Mouse (Mus musculus): Measurements from ENCODE around the gene Gm20388.
A peak's percentile ranks its signal among the peaks of the same experiment; 100 is the strongest.

The Gm20388 gene

DNA sequence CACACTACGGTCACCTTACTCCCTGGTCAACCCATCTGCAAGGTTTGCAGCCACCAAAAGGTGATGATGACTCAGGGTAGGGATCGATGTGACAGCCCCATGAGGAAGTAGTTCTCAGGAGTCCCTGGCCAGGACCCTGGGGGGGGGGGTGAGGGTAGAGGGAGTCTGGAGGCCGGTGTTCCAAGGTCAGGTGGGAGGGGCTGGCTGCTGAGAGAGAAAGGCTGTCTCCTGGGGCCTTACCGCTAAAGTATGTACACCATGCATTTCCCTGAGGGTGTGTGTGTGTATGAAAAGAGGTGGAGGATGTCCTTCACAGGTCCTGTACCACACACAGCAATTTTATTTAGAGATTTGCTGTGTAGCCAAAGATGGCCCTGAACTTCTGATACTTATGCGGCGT is 2742.0 kb downstream of the Gm20388 start:
- no peak for DNase-seq

DNA sequence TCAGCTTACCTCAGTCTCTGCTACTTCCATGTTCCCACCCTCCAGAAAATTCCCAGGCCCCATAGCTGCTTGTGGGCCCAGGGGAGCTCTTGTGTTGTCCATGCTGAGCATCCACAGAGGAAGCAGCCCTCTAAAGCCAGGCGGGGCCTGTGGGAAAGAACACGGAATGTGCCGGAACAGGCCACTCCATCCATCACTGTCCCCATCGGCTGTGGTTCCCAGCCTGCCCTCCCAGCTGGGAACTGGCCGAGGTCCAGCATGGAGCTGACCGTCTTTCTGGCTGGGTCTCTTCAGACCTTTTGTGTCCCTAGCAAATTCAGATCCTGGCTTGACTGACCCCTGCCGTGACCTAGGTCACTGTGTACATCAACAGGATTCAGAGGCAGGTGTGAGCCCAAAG is 2744.1 kb downstream of the Gm20388 start:
- no peak for DNase-seq

DNA sequence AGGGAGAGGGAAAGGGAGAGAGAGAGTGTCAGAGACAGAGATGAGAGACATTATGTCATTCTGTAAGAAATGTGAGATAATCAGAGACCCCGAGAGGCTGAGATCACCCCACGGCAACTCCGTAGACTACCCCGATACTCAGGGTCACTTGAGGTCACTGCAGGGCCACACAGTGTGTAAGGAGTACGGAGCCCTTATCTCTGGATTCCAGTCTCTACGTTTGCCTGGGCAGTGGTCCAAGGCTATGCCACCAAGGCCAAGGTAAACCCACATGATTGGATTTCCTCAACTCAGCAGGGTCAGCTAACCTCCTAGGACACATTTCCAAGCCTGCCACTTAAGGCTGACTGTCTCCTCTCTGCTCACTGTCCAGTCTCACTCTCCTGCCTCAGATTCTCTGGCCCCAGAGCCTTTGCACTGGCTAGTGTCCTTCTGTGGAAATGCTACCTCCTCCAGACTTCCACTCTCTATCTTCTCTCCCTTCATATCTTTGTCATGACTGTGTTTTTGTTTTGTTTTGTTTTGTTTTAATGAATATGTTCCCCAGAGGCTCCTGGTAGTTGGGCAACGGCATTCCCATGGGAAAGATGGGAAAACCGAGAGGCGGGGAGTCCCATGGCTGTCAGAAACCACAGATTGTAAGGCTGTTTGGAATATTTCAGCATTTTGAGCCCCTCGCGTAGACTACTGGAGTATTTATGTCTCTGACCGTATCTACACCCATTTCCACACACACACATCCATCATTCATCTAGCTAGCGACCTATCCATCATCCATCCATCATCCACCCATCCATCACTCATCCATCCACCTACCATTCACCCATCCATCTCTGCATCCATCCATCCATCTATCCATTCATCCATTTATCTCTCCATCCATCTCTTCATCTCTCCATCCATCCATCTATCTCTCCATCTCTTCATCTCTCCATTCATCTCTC is 2745.7 kb downstream of the Gm20388 start:
- no peak for DNase-seq

DNA sequence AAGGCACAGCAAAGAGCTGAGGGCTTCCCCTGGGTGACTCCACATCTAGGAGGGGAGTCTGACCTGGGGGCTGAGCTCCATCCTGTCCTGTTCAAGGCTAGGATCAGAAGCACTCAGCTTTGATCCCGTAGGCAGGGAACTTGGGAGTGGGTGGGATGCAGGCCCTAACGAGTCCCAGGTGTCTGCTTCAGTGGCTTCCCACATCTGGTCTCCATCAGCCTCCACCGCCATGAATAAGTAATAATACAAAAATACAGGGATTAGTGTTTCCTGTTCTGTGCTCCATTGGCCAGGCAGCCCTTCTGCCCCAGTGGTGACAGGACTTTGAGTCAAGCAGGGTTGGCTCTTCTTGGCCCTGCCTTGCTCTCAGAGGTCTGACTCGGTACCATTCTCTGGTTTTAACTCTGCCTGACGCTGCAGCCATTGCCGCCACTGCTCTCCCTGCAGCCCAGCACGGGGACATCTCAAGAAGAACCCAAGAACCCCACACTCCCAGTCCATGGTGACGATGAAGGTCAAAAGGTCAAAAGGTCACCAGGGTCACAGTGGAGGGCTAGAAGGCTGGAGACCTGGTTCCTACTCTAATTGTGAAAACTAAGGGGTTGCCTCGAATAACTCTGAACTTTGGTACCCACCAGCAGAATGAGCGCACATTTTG is 2747.6 kb downstream of the Gm20388 start:
- DNase-seq: peak; percentile 86

DNA sequence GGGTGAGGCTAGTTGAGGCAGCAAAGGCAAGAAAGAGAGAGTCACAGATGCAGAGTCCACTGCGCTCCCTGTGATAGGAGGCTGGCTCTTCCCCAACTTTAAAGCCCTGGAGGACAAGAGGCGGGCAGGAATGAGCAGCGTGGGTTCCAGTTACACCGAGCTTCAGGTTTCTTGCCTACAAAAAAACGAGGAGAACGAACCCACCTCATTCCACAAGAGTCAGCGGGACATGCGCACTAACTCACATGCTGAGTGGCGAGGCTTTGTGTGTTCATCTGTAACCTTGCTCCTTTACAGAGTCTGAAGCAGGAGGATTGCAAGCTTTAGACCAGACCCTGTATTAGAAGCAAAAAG is 2748.1 kb downstream of the Gm20388 start:
- no peak for DNase-seq

DNA sequence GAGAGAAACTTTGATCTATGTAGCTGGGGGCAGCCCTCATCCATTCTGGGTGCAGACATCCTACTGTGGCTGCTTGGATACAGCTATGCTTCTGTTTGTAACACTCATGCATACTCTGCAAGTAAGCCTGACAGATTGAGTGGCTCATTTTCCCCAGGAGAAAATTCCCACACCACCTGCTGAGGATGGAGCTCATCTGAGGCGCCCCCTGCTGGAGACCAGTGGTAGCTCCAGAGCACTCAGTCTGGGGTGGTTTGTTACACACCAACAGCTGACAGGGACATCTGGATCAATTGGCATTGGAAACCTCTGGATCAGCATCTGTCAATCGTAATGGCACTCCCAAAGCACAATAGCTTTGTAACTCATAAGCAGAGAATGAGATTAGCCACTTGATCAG is 2749.4 kb downstream of the Gm20388 start:
- DNase-seq: no peak

DNA sequence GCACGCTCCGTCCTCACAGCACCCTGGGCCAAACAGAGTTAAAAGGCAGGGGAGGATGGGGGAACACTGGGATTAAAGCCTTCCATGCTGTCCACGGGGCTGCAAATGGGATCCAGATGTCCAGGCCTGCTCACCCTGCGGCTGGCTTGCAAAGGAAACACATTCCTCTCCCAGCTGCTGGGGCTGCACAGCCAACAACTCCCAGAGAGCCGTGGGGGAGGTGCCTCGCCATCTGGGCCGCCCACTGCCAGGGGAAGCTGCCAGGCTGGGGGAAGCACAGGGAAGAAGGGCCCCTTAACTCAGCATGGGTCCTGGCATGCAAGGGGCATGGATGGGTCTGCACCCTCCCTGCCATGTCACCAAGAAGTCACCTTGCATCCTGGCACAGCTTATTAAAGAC is 2750.5 kb downstream of the Gm20388 start:
- DNase-seq: peak; percentile 89

DNA sequence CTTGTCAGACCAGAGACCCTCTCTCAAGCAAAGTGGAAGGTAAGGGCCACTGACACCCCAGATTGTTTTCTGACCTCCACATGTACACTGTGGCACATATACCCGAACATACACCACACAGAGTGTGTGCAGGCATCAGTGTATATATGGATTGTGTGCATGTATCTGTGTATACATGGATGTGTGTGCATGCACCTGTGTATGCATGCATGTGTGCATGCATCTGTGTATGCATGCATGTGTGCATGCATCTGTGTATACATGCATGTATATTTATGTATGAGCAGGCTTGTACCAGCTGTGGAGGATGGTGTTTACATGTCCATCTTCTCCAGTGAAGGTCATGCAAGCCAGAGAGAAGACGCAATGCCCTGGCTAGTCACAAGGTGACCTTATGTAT is 2751.3 kb downstream of the Gm20388 start:
- no peak for DNase-seq

DNA sequence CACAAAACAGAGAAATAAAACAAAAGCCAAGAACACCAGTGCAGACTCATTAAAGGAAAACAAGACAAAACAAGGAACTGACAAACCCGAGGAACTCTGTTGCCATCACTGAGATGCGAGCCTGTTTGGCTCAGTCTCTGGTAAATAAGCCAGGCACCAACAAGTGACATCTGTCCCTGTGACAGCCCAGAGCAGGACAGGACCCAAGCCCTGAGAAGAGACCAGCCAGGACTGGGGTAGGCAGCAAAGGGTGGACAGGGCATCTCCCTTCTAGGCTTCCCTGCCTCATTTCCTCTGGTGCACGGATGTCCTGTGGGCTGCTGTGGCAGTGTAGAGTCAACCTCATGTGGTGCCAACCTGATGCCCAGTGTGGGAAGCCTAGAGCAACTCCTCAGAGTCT is 2752.5 kb downstream of the Gm20388 start:
- DNase-seq: no peak

DNA sequence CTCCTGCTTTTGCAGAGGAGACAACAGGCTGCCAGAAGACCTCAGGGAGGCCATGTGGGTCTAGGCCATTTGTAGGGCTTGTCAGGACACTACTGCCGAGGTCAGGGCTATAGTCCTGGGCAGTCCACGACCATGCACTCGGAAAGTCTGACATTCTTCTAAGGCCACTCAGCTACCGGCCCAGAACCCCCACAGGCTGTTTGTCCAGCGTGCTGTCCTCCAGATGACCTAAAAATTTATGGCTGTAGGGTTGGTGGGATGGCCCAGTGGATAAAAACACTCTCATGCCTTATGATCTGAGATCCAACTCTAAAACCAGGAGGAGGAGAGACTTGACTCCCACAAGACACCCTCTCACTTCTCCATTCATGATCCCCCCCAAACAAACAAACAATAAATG is 2753.0 kb downstream of the Gm20388 start:
- no peak for DNase-seq

DNA sequence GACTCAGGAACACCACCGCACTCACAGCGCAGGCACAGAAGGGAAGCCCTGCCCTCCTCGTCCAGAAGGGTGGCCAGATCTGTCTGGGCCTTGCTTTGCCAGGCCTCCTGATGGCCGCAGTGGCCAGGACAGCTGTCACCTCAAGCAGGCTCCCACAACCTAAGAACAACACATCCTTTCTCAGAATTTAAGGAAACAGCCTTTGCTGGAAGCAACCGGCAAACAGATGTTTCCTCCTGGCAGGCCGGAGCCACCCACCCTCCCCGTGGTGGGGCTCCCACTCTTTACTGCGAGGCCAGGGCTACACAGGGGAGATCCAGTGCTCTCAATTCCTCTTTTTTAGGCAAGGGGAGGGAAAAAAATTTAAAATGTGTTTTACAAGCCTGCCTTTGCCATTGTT is 2754.6 kb downstream of the Gm20388 start:
- DNase-seq: no peak

DNA sequence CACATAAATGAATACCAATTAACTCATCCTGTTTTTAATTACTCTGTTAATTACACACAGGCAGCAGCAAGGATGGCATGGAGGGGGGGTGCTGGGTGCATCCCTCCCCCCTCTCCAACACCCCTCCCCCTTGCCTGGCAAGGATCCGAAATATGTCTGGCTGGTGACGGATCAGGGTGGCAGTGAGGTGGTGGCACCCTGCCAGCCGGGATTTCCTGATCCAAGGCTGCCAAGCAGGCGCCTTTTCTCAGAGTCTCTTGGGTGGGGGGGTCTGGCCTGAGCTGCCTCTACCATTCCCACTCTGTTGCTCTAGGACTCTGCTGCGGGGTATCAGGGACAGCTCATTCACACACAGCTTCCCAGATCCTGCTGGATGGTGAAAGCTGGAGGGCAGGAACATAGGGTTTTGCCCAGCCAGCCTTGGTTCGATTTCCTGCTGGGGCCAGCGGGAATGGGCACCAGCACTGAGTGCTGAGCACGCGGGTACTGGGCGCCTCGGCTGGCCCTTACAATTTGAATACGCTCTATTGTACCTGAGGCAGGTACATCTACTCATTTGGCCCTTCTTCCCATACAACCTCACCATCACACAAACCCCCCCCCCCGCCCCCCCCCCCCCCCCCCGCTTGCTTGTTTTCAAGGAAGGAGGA is 2755.2 kb downstream of the Gm20388 start:
- DNase-seq: no peak

DNA sequence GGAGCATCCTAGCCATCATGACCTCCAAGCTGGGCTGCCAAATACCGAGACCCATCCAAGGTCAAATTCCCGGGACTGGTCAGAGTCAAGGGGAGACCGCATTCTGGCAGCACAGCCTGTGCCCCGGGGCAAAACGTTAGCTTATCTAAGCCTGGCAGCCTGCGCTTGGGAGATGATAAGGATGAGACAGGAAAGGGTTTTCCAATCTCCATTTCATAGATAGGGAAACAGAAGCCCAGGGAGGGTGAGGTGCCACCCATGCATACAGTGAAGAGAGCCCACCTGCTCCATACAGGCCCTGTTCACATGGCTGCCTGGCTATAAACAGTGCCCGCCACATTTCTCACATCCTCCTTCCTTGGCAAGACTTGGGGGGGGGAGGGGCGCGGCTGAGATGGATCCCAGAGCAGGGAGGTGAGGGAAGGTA is 2755.7 kb downstream of the Gm20388 start:
- no peak for DNase-seq

DNA sequence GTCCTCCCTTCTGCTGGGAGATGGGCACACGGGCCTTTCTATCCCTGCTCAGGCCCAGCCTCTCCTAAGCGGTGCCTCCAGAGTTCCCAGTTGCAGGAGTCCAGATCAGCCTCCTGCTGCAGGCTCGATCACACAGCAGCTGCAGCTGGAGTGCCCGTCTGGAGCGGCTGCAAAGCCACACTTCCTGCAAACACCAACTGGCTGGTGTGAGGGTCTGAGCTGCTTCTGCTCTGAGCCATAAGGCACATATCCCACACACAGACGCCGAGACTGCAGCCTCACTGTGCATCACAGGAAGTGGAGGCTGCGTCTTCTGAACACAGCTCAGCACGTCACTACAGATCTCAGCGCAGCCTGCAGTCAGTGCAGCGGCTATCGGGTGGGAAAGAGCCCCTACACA is 2756.2 kb downstream of the Gm20388 start:
- DNase-seq: no peak

DNA sequence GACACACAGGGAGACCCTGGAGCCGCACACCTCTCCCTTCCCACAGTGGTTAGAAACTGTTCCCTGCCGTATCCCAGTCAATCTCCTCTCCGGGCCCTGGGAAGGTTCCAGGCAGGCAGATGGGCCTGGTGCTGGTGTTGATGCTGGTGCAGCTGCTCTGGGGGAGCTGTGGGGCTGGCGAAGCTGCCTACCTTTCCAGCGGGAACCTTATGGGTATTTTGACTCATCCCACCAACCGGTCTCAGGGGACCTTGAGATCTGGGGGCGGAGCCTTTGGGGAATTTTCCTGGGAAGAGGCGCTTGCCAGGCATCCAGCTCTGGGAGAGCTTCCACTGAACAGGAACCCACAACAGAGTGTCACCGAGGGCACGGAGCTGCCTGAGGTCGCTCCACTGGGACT is 2757.2 kb downstream of the Gm20388 start:
- no peak for DNase-seq

DNA sequence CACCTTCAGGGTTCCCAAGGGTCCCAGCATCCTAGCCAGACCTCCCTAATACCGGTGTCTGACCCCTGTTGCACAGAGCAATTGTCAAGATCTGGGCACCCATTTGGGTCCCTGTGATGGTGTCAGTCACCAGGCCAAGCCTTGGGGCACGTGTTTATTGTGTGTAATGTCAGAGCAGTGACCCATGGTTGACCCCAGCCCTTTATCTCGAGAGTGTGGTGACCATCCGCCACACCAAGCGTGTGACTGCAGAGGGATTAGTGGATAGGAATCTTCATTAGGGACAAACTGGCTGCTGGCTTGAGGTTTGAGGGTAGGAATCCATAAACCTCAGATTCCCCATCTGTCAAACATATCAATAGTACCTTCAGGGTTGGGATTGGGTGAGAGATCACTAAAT is 2758.7 kb downstream of the Gm20388 start:
- no peak for DNase-seq

DNA sequence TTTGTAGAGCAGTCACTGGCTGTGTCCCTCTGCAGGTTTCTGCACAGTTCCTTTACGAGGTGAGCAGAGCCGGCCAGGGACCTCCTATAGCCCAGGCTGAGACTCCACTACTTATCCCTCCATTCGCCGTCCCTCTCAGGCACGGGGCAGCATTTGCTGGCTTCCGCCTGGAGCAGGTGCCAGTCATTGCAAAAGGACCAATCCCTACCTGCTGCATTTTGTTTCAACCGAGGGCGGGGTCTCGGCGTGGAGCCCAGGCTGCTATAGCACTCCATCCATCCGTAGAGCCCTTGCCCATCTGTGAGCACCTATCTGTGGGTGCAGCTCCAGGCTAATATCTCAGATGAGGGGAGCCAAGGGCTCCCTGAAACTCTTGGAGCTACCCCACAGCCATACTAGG is 2759.4 kb downstream of the Gm20388 start:
- no peak for DNase-seq

DNA sequence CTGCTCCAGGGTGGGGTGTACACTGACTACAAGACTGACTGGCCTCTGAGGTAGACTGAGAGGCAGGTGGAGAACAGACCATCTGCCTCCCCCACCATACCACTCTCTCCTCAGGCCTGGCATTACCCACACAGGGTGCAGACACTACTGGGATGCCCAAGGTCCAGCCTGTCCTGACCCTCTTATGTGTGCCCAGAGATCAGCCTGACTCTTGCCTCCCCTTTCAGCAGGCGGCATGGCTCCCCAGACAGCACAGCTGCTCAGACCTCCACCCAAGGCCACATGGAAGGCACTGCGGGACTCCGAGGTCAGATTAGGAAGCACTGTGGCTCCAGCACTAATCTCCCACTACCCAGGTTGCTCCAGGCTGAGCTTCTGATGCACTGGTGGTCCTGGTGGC is 2760.1 kb downstream of the Gm20388 start:
- no peak for DNase-seq

DNA sequence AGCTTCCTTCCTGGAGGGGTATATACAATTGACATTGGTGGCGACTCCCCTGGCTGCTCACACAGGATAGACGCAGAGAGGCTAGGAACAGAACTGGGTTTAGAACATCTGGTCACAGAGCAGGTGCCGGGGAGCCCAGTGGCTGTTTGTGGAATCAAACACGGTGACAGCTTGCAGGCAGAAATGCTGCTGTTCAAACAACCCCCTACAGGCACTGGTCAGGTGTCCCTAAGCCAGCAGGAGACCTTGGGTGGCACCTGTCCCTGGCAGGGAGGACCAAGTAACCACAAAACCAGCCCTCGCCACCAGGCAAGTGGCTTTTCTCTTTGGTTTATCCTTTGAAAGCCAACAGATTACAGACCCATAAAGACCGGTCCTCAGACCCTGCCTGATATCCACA is 2761.3 kb downstream of the Gm20388 start:
- DNase-seq: no peak

DNA sequence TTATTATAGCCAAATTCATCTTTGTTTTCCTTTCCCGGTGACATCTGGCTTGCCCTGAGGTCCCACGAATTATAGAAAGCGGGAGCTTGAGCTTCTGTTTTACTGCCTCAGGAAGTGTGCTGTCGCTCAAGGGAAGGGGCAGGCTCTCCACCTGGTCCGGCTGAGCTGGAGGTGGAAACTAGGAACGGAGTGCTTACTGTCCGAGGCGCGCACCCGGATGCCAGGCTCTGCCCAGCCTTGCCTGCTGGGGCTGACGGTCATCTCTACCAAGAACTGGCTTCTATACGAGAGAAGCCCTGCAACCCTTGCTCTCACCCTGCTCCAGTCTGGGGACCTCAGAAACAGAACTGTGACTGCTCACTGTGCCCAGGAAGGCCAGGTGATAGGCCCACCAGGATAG is 2763.3 kb downstream of the Gm20388 start:
- no peak for DNase-seq

DNA sequence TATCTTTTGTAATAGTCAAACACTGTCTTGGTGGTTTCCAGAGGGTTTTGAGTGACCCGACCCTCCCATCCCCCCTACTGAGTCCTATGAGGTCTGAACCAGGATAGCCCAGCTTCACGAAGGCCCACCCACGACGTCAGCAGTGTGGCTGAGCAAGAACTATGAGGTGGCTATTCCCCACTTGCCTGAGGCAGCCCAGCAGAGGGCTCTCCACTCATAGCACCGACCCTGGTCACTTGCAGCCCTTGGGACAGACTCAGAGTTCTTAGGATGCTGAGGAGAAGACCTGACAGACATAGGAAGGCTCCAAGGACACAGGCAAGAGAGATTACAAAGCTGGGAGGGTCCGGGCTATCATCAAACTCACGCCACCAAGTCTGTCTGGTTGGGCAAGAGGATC is 2764.4 kb downstream of the Gm20388 start:
- no peak for DNase-seq

DNA sequence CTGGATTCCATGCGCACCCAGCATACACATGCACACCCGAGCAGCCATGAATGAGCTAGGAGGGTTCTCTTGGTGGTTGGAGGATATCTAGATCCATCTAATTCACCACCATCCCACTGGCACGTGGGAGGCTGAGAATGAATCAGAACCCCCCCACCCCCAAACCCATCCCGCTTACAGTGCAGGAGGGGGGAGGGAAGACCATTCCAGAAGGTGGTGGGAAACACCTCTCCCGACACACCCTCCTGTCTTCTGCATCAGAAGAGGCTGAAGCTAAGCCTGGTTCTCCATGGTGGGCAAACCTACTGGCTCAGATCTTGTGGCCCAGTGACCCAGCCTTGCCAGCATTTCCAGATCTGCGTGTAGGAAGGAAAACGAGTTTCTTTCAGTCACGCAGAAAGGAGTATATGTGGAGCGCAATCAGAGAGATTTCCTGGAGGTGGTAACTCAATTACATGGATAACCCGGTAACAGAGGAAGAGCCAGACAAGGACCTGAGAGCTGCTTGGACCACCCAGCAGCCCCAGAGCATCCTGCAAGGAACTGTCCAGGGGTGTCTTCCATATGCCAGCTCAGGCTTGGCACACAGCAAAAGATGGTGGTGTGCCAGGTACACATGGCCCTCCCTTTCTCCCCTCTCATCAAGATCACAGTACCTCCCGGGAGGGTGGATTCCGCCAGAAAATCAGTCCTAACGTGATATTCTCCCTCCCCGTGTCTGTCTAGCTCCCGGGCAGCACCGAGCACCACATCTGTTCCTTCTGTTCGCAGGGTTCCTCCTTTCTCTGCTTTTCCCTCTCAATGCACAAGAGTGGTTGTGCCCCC is 2765.2 kb downstream of the Gm20388 start:
- DNase-seq: no peak
